Mouse (Mus musculus) forebrain, embryonic 11.5 days (tissue): ENCODE data around the gene Ccdc92b. TPM values are rescaled to one million over a fixed set of nuclear protein-coding genes. Genes with fewer than 3 reads are reported as not detected.

Experiments used
- ATAC-seq: fragments of 200-750 bp; cut with Nextera tagmentation; replicated peaks from 2 replicates; pipeline ENCODE4 v1.8.0; 2017; ENCODE audit warnings: moderate TSS enrichment; ENCODE audit not compliant: low FRiP score
- DNase-seq: peaks from one replicate; pipeline ENCODE4 v3.0.0-alpha.2; 2017; ENCODE audit warnings: low spot score
- H3K27ac ChIP-seq: fragments of 300-500 bp; sonication (generic); 2 replicates; pipeline ENCODE4 v1.5.1; 2014; ENCODE audit warnings: low read depth, low read length
- H3K27me3 ChIP-seq: fragments of 300-500 bp; sonication (generic); 2 replicates; pipeline ENCODE4 v1.6.1; 2014; ENCODE audit warnings: mild to moderate bottlenecking, low read length, mixed read lengths; ENCODE audit not compliant: control insufficient read depth, insufficient read depth
- H3K36me3 ChIP-seq: fragments of 300-500 bp; sonication (generic); 2 replicates; pipeline ENCODE4 v1.6.1; 2014; ENCODE audit warnings: mild to moderate bottlenecking, low read length, moderate library complexity, mixed read lengths; ENCODE audit not compliant: control insufficient read depth, insufficient read depth
- H3K4me1 ChIP-seq: fragments of 300-500 bp; sonication (generic); replicated peaks from 2 replicates; pipeline ENCODE4 v1.6.1; 2014; ENCODE audit warnings: low read length, mixed read lengths; ENCODE audit not compliant: control insufficient read depth, insufficient read depth
- H3K4me2 ChIP-seq: fragments of 300-500 bp; sonication (generic); 2 replicates; pipeline ENCODE4 v1.6.1; 2014; ENCODE audit warnings: low read depth, mild to moderate bottlenecking, low read length, moderate library complexity, mixed read lengths; ENCODE audit not compliant: severe bottlenecking
- H3K4me3 ChIP-seq: fragments of 300-500 bp; sonication (generic); 2 replicates; pipeline ENCODE4 v1.5.1; 2014; ENCODE audit warnings: low read depth, low read length
- H3K9ac ChIP-seq: fragments of 300-500 bp; sonication (generic); 2 replicates; pipeline ENCODE4 v1.6.1; 2014; ENCODE audit warnings: low read length
- H3K9me3 ChIP-seq: fragments of 300-500 bp; sonication (generic); 2 replicates; pipeline ENCODE4 v1.6.1; 2016; ENCODE audit warnings: low read length, mixed read lengths; ENCODE audit not compliant: control insufficient read depth
- WGBS: fragments of 180-500 bp; shearing (Covaris S2); extraction: QIAGEN DNeasy Blood & Tissue Kit; methylation state at CpG from one replicate; pipeline ENCODE4 v1.1.7; 2014; 5-methylcytosine and 5-hydroxymethylcytosine counted together
- polyA plus RNA-seq: library from polyadenylated mRNA; unstranded; fragments of >200 nt; fragmentation: Nextera tagmentation; extraction: Ambion mirVana; gene quantifications from 2 replicates; pipeline ENCODE4 v1.2.1, GENCODE M21; 2014

Ccdc92b gene
- polyA plus RNA-seq, 1 experiment from 2014 or later: 2.0 TPM

- no peaks in the 10 kb centered on the region; the same call in 1 of the 2 replicates for H3K36me3 ChIP-seq
- H3K4me3 ChIP-seq: no peak overlapping the region
- no peak overlapping the region for H3K9ac ChIP-seq
- H3K27me3 ChIP-seq: no peaks in the 10 kb centered on the region
- DNase-seq: no peak
- no peak overlapping the region for H3K4me2 ChIP-seq
- no peak overlapping the region for H3K27ac ChIP-seq
- H3K4me1 ChIP-seq: no peaks in the 10 kb centered on the region
- WGBS: 92% methylated on average over 5 of the region's 5 CpGs
- no peaks in the 10 kb centered on the region for H3K9me3 ChIP-seq
- ATAC-seq: no peak
Measured at GRCm38 (mm10) chr11:74671839-74672238, 52.4 kb downstream of the Ccdc92b start.

- Histone ChIP-seq H3K36me3 (no peaks in the 10 kb centered on the region; the same call in 1 of the 2 replicates), H3K4me3 (no peak overlapping the region)
- 89% methylated on average over 6 of the region's 6 CpGs for WGBS
Measured at GRCm38 (mm10) chr11:74672901-74673513, 53.6 kb downstream of the Ccdc92b start.

GRCm38 (mm10) chr11:74673561-74673960 lies 54.2 kb downstream of the Ccdc92b start:
- no peak for DNase-seq
- peaks cover 3% of the 10 kb centered on the region; the same call in 1 of the 2 replicates for H3K36me3 ChIP-seq

More at GRCm38 (mm10) chr11:74672901-74673513, 53.6 kb downstream of the Ccdc92b start:
- no peak for DNase-seq
- Histone ChIP-seq H3K4me2 (no peak overlapping the region), H3K9ac (no peak overlapping the region), H3K27me3 (no peaks in the 10 kb centered on the region), H3K27ac (no peak overlapping the region), H3K4me1 (no peaks in the 10 kb centered on the region), H3K9me3 (no peaks in the 10 kb centered on the region)
- no peak for ATAC-seq

DNA sequence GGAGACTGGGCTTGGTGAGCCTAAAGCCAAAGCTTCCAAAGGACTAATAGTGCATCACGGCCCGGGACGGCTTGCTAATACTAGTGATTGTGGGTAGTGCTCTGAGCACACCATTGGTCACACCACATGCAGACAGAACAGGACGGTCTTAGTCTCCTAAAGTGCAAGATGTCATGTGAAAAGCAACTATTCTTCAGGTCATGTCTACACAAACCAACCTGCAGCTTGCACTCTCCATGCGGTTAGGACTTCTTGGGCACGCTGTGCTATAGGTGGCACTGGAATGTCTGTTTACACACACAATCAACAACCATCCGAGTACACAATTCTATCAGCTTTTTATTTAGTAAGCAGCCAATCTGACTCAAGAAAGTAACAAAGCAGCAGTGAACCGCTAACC lies 55.3 kb downstream of the Ccdc92b start:
- H3K36me3 ChIP-seq: peaks cover 3% of the 10 kb centered on the region; the same call in 1 of the 2 replicates
- ATAC-seq: no peak
- WGBS: 95% methylated on average over 8 of the region's 8 CpGs

More at GRCm38 (mm10) chr11:74673561-74673960, 54.2 kb downstream of the Ccdc92b start:
- no peak overlapping the region for H3K9ac ChIP-seq
- WGBS: 83% methylated on average over 1 of the region's 1 CpGs
- no peaks in the 10 kb centered on the region for H3K27me3 ChIP-seq
- ATAC-seq: no peak
- H3K4me3 ChIP-seq: no peak overlapping the region
- H3K4me1 ChIP-seq: no peaks in the 10 kb centered on the region
- no peak overlapping the region for H3K27ac ChIP-seq
- no peaks in the 10 kb centered on the region for H3K9me3 ChIP-seq
- no peak overlapping the region for H3K4me2 ChIP-seq

DNA sequence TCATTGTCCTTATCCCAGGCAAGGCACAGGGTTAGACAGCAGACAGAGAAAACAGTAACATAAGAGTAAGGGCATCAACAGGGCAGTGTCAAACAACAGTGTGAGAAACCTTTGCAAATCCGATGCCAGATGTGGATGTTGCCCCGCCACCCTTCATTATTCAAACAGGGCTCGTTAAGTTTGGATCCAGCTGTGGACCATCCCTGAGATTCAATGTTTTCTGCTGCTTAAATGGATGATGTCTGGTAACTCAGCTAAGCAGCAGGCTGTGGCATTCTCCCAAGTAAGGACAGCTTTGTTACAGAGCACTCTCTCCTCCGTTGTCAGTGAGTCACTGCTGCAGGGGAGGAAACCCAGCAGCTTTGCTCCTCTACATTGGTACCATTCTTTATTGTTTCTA lies 55.8 kb downstream of the Ccdc92b start:
- no peak overlapping the region for H3K27ac ChIP-seq
- no peak overlapping the region for H3K4me3 ChIP-seq
- ATAC-seq (no peak), DNase-seq (no peak)
- WGBS: 80% methylated on average over 4 of the region's 4 CpGs
- H3K36me3 ChIP-seq: peaks cover 3% of the 10 kb centered on the region; the same call in 1 of the 2 replicates
- no peaks in the 10 kb centered on the region for H3K4me1 ChIP-seq
- no peaks in the 10 kb centered on the region for H3K27me3 ChIP-seq
- H3K9me3 ChIP-seq: no peaks in the 10 kb centered on the region
- no peak overlapping the region for H3K4me2 ChIP-seq
- no peak overlapping the region for H3K9ac ChIP-seq

More for the DNA sequence above, 55.3 kb downstream of the Ccdc92b start:
- H3K4me3 ChIP-seq: no peak overlapping the region
- H3K9me3 ChIP-seq: no peaks in the 10 kb centered on the region
- no peak overlapping the region for H3K4me2 ChIP-seq
- DNase-seq: no peak
- H3K4me1 ChIP-seq: no peaks in the 10 kb centered on the region
- no peaks in the 10 kb centered on the region for H3K27me3 ChIP-seq
- no peak overlapping the region for H3K27ac ChIP-seq
- H3K9ac ChIP-seq: no peak overlapping the region

Other genes starting within 250 kb of the Ccdc92b start
- 1.3 and 1.8 TPM in 2 replicates for gene Rap1gap2, start 8.7 kb upstream of the Ccdc92b start, polyA plus RNA-seq
- 18.9 and 21.9 TPM in 2 replicates for gene Cluh, start 29.9 kb downstream of the Ccdc92b start, polyA plus RNA-seq
- gene Pafah1b1, start 105.1 kb downstream of the Ccdc92b start, polyA plus RNA-seq: 90.2 and 91.1 TPM in 2 replicates
- gene Mettl16, start 151.2 kb downstream of the Ccdc92b start, polyA plus RNA-seq: 53.3 and 57.0 TPM in 2 replicates
- 5.8 and 6.0 TPM in 2 replicates for gene Mnt, start 211.3 kb downstream of the Ccdc92b start, polyA plus RNA-seq